Mouse (Mus musculus) heart, postnatal 36 days (tissue): Measurements from ENCODE around the gene Mogs. TPM values are rescaled to one million over a fixed set of nuclear protein-coding genes. Genes with fewer than 3 reads are reported as not detected.
"Not testable (repeated sequence)": the region's sequence is repeated elsewhere in the genome, so short reads cannot be mapped to it uniquely, and the experiment has no call there.

ENCODE experiments used
- DNase-seq, 2 experiments: peaks; one replicate each; pipeline ENCODE4 v3.0.0; 2021 to 2022
- intact Hi-C: fragments of 180-260 bp; cut with DNase I; formaldehyde crosslinking; loops from one replicate; pipeline ENCODE4 v1.15.1; 2025
- total RNA-seq, 2 experiments: library from RNA; stranded (reverse); gene quantifications; 2 replicates each; pipeline ENCODE4 v1.2.3; 2021

The Mogs gene
- total RNA-seq, 2 experiments from 2014 or later = 8.2 to 8.8 TPM

DNA sequence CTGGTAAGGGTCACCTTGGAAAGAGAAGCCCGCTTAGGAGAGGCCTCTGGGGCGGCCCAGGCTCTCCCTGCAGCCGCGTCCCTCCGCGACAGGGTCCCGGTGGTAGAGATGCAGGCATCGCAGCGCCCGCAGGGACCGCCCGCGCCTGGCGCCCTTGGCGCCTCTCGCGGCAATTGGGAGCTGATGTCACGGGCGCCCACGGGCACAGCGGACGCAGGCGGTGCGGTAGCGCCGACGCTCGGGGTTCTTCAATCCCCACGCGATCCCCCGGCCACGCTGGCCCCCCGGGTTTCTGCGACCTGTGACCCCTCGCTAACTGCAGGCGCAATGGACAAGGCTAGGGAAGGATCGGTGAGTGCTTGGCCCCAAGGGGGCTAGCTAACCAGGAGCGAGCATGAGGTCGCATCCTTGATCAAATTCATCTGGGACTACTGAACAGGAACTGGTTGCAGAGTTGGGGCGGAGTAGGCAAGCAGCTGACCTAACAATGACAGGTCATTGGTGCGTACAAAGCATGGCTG lies 27.0 kb downstream of the Mogs start:
- DNase-seq = no peak

DNA sequence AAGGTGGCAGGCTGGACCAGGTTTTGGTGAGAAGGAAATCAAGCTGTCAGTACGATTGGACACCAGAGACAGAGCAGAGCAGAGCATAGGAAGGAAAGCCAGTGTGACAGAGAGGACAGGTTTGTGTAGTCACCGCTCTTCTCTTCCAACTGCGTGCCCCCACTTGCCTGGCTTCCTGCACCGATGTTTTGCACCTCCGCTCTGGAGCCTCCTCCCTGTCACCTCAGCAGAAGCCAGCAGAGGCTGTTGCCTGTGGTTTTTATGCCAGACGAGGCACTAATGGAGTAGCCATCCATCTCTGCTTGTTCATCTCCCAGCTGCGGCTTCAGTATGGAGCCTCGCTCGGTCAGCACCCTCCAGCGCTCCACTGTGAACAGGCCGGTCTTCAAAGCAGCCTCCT lies 27.6 kb downstream of the Mogs start:
- intact Hi-C loops = no loop called here
- DNase-seq = no peak

More for the DNA sequence above, 27.0 kb downstream of the Mogs start:
- intact Hi-C loops = no loop called here

DNA sequence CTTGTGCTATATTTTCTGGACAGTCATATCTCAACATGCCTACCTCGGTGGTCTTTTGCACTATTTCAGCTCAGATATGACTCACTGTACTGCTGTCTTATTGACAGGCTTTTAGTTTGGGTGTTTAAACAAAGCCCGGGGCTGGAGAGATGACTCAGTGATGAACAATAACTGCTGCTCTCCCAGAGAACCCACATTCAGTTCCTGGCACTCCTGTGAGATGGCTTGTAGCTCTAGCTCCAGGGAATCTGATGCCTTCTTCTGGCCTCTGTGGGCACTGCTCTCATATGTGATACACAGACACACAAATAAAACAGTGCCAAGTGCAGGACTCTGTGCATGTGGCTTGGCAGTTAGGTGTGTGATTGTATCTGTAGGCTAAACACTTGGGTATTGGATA lies 29.9 kb downstream of the Mogs start:
- DNase-seq = no peak
- intact Hi-C loops = no loop called here

DNA sequence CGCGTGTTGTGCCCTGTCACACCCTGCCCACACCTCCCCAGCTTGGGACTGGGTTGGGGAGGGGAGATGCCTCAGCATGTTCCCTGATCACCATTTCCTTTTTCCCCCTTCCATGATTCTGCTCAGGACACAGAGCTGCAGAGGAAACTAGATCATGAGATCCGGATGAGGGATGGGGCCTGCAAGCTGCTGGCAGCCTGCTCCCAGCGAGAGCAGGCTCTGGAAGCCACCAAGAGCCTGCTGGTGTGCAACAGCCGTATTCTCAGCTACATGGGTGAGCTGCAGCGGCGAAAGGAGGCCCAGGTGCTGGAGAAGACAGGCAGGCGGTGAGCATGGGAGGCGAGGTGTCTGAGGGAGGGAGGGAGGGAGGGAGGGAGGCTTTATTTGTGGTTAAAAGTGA lies 30.5 kb downstream of the Mogs start:
- intact Hi-C loops = no loop called here

DNA sequence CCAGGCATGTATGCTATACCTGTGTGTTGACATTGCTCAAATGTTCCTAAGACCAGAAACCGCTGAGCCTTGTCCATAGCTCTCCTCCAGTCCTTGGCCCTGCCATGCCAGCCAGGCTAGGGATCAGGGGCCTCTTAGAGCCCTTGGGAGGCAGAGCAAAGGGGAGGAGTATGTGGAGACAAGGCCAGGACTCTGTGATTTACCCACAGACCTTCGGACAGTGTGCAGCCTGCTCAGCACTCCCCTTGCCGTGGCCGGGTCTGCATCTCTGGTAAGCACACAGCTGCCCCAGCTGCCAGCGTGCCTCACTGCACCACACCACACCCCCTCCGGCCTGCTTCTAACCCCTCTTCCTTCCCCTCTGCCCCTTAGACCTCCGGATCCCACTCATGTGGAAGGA lies 32.0 kb downstream of the Mogs start:
- intact Hi-C loops = no loop called here
- DNase-seq = no peak

More for the DNA sequence above, 30.5 kb downstream of the Mogs start:
- no peak for DNase-seq

DNA sequence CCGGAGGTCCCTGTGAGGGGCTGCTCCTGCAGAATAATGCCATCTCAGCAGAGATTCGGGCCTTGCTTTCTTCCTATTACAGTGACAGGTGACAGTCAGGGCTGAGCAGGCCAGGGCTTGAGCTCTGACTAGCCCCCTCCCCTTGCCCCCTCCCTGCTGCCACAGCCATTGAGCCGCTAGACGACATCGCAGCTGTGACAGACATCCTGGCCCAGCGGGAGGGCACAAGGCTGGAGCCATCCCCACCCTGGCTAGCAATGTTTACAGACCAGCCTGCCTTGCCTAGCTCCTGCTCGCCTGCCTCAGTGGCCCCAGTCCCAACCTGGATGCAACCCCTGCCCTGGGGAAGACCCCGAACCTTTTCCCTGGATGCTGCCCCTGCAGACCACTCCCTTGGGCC lies 36.4 kb downstream of the Mogs start:
- intact Hi-C loops = no loop called here
- DNase-seq = no peak

DNA sequence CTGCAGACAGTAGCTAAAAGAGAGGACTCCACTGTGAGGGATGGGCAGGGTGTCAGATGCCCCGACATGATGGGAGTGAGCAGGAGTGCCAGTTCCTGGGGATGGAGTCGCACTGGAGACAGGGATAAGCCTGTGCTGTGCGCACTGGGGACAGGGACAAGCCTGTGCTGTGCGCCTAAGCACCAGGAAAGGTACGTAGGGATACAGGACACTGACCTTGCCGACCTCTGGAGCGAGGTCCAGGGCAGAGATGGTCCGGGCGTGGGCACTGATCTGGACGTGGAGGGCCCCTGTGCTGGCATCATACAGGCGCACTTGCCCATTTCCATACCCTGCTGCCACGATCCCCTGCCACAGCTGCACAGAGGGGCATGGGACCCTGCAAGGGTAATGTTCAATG lies 37.7 kb downstream of the Mogs start:
- intact Hi-C loops = no loop called here

DNA sequence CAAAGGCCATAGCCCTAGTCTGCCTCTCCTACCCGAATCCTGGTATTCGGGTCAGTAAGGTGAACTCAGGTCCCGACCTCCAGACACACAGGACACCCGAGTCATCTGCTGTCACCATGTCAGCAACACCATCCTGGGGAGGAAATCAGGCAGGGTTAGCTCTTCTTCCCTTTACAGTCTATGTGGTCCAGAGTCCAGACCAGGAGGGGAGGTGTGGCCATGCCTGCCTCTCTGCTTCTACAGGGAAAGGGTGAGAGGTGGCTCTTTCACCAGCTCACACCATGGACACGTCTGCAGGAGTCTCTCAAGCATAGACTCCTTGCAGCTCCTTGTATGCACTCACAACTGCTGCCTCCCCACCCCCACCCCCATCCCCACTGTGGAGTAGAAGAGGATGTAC lies 38.2 kb downstream of the Mogs start:
- DNase-seq = no peak
- intact Hi-C loops = no loop called here

More for the DNA sequence above, 37.7 kb downstream of the Mogs start:
- no peak for DNase-seq

DNA sequence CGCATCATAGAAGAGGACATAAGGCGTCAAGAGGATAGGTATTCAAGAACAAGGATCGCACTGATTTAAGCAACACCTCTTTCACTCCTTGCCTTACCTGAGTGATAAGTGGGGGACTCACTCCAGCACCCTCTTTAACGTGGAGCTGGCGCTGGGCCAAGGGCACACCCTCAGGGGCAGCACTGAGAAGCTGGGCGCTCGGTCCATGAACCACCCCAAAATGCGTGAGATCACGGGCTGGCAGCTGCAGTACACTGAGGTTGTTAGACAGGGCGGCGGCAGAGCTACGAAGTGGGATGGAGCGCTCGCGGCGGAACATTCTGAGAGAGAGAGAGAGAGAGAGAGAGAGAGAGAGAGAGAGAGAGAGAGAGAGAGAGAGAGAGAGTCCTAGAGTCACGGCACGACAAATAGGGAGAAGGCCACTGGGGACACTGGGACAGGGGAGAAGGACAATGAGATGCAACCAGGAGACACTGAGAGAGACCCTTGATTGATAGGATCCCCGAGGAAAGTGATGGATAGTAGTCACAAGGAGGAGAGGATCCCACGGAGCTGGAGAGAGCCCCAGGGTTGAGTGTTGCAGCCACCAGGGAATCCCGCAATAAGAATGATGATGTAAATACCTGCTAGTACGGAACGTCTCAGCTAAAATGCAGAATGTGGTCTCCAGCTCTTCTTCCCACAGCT lies 40.4 kb downstream of the Mogs start:
- DNase-seq = peak in 1 of 2 experiments; percentile 11
- intact Hi-C loops = no loop called here

DNA sequence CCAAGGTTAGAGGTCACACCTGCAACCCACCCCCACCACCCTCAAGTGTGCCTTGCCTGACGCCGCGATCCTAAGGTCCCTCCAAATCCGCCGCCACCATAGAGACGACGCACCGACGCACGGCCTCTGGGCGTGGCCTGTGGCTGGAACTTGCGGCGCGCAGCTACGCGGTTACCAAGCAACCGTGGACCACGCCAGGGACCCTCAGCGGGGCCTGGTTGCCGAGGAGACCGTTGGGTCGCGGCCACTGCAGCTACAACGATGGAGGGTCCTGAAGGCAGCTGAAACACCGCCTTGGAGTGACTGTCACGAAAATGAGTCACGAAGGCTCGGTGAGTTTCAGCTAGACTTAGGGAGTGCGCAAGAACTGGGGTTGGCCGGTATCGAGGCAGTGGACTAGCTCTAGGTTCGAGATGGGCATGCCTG lies 41.0 kb downstream of the Mogs start, which contains the start of the genes Wdr54 and 1700003E16Rik:
Wdr54 (minus strand) TSS at position 139 of the 426 bp plus-strand sequence.
1700003E16Rik (plus strand) TSS at position 146 of the 426 bp plus-strand sequence.
- intact Hi-C loops = no loop called here
- peak; percentile 51 to 63 for DNase-seq

DNA sequence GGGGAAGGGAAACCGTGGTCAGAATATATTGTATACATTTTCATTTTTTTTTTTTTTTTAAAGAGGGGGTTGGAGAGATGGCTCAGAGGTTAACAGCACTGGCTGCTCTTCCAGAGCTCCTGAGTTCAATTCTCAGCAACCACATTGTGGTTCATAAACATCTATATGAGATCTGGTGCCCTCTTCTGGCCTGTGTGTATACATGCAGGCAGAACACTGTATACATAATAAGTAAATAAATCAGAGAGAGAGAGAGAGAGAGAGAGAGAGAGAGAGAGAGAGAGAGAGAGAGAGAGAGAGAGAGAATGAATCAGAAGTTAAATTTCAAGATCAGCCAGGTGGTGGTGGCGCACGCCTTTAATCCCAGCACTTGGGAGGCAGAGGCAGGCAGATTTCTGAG lies 44.2 kb downstream of the Mogs start:
- DNase-seq = peak in 1 of 2 experiments; percentile 16
- intact Hi-C loops = not testable (repeated sequence)

DNA sequence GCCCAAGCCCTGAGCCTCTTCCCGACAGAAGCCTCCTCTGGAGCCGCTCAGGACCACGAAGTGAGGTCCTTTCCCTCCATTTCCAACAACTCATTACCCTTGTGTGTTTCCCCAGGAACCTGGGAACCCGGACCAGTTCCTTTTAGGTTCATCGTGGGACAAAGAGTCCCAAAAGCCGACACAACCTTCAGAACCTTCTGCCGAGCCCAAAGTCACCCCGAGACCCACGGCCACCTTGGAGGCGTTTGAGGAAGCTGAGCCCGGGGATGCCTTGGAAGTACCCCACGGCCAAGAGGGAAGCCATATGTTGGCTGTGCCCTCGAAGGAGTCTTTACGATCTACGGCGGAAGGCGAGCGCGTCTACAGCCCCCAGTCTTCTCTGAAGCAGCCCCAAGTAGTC lies 46.1 kb downstream of the Mogs start:
- no peak for DNase-seq
- intact Hi-C loops = loop anchor here (2.0 to 5.0 kb wide), 3 partner anchors 45 to 165 kb away; no protein-coding TSS in a partner anchor

DNA sequence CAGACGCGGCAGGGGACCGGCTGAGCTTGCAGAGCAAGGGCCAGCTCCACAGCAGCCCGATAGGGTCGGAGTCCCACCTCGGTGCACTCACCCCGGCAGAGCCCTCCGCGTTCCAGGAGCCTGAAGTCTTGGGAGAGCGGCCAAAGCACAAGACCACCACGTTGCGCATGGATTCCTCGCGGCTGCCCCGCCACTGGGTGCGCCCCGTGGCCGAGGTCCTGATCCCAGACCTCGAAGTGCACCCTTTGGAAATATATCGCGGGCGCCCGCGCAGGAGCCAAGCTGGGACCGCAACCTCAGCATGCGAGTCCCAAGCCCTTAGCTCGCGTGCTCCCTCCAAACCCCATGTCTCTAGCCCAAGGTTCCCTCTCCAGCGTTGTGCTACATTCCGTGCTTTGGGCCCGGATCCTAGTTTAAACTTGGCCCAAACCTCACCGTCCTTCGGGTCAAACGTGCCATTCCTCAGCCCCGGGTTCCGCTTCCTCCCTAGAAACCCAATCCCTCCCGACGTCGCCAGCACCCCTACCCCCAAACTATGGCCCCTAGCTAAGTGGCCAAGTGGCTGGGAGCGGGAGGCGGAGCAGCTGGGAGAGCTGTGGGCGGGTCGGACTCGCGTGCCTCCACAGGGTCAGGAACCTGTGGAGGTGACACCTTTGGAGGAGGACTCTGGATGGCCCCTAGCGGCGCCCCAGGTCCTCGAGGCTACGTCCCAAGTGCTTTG lies 46.8 kb downstream of the Mogs start:
- DNase-seq = peak; percentile 40 to 53
- intact Hi-C loops = loop anchor here (2.0 to 5.0 kb wide), 3 partner anchors 45 to 165 kb away; no protein-coding TSS in a partner anchor

DNA sequence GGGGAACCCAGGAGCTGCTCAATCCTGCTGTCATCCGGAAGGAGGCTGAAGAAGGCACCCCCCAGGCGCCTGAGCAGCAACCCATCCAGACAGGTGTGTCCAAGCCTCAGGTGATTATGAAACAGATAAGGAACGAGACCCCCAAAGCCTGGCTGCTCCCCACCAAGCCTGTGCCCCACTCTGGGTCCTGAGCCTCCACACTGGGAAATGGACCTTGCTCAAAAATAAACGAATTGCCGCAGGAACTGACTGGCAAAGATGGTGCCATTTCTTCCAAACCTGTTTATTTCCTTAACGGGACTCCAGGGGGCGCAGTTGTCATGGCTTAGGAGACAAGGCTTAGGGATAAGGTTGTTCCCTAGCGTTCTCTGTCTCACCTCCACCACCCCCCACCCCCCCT lies 47.4 kb downstream of the Mogs start:
- intact Hi-C loops = loop anchor here (5.0 kb wide), 1 partner anchor 115 kb away; no protein-coding TSS in a partner anchor
- peak; percentile 56 for DNase-seq

DNA sequence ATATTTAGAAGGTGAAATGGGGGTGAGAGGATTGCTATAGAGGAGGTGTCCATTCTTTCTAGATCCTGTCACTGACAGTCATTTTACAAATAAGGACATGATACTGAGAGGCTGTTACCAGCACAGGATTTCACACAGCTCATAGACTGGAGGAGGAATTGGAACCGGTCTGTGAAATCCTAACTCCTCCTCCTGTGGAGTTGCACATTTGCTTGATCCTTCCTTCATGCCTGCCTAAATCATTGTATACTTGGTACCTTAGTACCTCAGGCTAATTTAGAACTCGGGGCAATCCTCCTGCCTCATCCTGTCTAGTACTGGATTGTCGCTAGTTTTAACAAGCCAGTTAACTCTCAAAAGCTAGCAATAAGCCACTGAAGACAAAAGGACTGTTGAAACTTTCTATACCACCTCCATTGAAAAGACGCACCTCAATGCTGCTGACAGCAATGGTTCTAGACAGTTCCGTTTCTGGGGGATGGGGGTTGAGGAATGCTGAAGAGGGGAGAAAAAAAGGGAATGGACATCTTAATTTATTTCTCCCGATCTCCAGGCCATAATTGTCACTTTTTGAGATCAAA lies 49.8 kb downstream of the Mogs start:
- DNase-seq = peak in 1 of 2 experiments; percentile 9
- intact Hi-C loops = no loop called here

DNA sequence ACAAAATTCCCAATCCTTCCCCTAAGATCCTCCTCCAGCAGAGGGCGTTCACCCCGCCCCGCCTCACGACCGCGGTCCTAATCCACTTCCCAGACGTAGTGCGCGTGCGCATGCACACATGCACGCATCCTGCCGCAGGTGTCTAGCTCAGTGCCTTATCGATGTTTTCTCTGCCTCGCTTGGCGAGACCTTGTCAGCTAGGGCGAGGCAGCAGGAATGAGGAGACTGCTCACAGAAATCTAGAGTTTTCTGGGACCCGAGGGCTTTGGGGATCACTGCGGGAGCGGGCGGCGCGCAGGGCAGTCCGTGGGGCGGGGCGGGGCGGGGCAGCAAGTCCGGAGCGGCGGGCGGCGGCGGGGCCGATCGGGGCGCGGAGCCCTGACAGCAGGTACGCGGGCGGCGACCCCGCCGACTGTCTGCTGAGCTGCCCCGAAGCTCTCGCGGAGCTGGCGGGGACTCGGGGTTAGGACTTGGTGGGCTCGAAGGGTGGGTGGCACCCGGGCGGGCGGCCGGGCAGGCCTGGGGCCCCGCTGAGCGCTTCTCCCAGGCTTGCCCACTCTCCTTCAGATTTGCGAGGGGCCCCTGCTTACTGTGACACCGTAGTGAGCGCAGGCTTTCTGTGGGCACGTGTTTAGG lies 50.4 kb downstream of the Mogs start, which contains the start of gene Dctn1:
Dctn1 (plus strand) TSS at position 314 of the 636 bp plus-strand sequence.
- intact Hi-C loops = no loop called here
- peak; percentile 94 to 98 for DNase-seq

DNA sequence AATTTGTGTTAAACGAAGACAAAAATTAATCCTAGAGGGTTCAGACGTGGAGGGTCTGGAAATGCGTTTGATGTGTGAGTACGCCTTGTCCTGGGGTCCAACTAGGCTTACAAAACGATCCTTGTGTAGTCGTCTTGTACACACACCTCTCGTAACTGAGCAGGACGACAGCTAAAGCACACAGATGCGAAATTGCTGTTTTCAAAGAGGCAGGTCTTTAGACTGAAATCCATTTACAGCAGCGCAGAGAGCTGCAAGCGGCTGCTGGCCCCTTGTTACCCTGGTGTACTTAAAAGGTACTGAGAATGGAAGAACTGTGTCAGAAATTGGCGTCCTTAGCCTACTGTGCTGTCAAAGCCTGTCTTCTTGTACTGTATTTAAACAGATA lies 50.9 kb downstream of the Mogs start:
- no peak for DNase-seq
- intact Hi-C loops = no loop called here
